Mouse (Mus musculus): ENCODE results near the gene Nit1.
A peak's percentile ranks its signal among the peaks of the same experiment; 100 is the strongest.
"Not testable (repeated sequence)": the region's sequence is repeated elsewhere in the genome, so short reads cannot be mapped to it uniquely, and the experiment has no call there.

The Nit1 gene

DNA sequence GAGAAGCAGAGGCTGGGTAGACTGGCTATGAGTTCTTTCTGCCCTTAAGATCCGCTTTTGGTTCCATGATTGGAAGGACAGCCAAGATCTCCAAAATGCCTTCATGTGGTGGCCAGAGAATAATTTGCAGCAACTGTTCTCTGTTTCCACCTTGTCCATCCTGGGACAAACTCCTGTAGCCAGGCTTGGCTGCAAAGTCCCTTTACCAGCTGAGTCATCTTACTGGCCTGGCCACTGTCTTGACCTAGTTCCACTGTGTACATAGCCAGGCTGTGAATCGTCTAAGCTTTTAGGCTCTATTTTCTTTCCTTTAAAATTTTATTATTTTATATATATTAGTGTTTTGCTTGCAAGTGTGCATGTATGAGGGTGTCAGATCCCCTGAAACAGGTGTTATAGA is 3.8 kb upstream of the Nit1 start:
- DNase-seq: no peak

DNA sequence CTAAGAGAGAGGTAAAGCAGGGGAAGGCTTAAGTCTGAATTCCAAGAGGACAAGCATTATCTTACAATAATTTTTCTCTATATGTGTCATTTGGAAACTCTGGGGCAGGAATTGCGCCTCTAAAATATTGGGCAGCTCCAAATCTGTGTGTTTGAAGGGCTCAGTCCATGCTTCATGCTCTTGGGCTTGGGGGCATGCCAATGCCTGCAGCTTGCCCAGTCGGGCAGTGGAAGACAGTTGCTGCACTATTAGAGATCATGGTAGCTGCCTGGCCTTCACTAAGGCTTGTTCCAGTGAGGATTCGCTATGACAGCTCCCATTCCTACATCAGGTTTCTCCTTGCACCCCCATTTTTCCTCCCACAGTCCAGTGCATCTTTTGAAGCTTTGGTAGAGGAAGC is 3.2 kb upstream of the Nit1 start:
- DNase-seq: peak; percentile 46 to 55

DNA sequence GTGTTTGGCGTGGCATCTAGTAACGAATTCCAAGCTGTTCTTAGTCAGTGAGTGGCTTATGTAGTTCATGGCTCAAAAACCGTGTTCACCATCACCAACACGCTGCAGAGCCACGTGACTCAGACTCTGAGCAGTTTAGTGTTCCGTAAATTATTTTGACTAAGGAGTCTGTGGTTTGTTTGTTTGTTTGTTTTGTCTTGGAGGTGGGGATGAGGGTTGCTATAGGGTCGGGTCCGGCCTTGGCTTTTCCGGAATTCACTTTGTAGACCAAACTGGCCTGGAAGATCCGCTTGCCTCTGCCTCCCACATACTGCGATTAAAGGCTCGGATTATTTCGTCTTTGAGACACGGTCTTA is 627 bp upstream of the Nit1 start:
- no peak for DNase-seq

DNA sequence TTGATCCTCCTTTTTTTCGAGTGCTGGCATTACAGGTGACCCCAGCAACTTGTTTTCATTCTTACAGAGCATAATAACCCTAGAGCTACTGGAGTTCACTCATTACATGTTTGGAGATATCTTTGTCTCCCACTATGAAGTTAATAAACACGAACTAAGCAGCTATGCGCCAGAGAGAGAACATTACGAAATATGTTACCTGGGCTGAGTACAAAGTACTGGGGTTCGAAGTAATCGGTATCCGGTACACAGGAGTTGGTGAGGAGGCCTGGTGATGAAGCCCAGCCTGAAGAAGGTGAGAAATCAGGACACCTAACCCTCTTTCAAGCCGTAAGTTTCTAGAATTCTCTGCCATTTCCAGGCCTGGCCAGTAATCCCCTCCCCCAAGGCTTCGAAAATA is 731 bp downstream of the Nit1 start:
- no peak for DNase-seq

DNA sequence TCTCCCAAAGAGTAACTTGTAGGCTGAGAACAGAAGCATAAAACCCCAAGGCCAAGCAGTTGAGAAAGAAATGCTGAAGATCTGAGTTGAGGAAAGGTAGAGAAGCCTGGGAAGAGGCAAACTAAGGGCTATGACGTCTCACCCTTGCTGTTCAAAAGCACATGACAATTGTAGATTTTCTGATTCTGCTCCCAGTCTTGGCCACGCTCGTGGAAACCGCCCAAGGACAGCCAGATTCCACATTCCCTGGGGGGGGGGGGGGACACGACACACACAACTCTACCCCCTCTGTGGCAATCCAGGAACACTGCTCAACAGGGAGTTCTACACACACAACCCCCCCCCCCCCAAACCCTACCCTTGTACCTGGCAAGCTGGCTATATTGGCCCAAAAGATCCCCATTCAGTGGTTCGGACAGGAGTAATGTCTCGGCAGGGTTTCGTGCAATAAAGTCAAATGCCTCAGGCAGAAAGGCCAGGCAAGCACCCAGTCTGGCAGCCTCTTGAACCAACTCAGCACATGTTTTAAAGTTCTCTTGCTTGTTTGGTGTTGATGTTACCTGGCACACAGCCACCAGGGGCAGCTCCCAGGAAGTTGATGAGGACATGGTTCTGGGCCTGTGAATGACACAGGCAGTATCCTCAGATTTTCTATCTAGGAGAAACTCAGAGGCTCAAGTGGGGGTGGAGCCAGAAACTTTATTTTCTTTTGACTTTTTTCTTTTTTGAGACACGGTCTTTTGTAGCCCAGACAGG is 1.3 kb downstream of the Nit1 start:
- DNase-seq: peak in 1 of 2 experiments; percentile 39

DNA sequence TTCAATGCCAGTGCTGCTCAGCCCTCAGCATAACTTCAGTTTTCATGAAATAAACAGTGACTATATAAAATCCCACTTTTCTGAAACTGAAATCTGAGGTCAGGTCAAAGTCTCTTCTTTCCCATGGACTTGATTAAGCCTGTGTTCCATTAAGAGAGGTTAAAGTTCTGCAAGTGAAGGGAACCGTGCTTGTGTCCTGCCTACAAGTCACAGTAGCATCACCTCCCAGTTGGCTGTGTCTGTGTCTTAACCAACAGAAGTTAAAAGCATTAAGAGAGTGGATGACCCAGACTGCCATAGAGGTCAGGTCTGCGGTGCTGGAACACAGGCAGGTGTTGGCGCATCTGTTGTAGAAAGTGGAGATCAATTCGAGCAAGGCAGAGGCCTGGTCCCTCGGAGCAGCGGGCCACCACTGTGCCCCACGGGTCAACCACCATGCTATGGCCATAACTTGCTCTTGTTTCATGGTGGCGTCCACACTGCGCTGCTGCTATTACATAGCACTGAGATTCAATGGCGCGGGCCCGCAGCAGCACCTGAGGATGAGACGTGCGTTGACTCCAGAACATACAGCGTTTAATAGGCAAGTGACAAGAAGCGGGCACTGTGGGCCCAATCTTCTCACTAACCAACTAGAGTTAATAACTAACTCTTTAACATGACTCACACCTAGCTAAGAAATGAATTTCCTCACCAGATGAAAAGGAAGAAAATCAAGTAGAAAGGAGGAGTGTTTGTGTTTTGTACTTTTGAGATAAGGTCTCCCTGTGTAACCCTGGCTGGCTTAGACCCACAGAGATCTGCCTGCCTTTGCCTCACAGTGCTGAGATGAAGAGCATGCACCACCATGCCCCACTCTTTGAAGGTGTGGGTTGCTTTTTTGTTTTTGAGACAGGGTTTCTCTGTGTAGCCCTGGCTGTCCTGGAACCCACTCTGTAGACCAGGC is 2.9 kb downstream of the Nit1 start:
- no peak for DNase-seq

DNA sequence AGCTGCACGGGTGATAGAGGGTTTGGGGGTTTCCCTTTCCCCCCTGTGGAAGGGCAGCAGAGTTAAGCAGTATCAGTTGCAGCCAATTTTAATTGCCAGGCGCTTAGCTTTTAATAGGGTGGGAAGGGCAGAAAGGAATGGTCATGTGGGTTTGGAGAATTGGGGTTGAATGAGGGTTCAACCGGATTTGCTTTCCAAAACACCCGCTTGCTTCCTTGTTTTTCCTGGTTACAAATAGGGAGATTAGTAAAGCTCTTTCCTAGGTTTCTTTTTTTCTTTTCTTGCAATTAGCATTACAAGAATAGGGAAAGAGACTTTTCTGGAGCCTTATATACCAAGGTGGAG is 15.3 kb downstream of the Nit1 start:
- no peak for DNase-seq

DNA sequence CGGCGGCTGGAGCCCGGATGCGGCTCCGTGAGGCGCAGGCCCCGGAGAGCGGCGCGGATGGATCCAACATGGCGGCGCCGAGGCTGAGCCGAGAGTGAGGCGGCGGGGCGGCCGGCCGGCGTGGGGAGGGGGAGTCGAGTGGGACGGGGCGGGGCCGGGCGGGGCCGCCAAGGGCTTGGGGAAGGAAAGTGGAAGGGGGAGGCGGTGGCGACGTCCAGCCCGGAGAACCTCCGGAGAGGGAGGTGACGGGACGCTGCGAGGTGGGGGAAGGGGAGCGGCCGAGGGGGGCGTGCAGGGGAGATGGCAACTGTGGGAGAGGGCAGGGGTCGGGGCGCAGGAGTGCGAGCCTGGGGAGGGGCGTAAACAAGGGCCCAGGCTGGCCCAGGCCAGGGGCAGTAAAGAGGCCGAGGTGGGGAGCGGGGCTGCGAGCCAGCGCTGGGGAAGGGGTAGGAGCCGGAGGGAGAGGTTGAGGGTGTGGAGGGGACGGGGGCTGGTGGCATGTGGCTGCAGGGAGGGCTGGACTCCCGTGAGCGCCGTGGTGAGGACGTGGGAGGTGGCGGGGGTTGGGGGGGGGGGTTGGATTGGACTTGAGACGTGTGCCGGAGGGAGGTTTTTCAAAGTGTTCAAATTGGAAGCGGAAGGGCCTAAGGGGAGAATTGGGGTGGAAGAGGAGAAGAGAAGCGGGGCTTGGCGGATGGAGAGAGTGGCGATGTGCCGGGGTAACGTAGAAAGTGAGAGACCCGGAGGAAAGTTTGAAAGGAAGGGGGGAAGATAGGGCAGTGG is 15.8 kb downstream of the Nit1 start:
- DNase-seq: peak; percentile 48 to 86

DNA sequence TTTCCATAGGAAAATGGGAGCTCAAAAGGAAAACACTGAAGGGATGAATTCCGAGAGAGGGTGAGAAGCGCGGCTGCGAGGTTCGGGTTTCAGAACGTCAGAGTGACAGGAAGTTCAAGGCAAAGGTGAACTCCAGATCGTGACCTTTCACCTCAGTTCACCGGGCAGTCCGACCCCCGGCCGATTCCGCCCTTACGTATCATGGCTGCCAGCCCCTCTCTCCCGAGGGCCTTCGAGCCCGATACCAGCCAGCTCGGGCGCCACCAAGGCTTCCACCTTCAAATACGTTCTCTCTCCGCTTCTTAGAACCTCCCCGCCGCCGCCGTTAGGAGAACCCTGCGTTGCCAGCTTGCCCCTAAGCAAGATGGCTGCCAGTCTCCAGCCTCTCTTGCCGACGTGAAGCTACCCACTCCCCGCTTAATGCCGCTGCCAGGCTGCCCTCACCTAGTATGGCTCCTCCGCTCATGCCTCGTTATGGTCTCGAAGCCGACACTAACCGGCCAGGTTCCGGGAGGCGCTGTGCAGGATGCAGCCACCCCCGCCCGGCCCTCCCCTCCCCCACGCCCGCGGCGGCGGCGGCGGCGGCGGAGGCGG is 16.5 kb downstream of the Nit1 start, which contains the start of gene Dedd:
Gene Dedd (plus strand): TSS at position 307 of the 594 bp plus-strand sequence.
- DNase-seq: peak; percentile 94

DNA sequence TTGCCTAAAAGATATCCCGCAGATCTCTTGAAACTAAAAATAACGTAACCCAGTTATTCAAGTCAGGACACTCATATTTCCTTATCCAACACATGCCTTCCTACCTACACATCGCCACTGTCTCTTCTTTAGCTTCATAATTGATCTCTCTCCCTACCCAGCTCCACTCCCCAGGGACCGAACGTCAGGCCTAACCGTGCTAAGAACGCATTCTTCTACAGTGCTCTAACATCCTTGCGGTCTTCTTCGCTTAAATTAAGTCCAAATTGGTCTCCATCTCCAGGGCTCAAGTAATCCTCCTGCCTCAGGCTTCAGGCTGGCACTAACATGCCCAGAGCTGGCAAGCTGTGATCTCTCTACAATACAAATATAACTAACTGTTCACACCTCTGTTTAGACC is 17.2 kb downstream of the Nit1 start:
- peak in 1 of 2 experiments; percentile 49 for DNase-seq

DNA sequence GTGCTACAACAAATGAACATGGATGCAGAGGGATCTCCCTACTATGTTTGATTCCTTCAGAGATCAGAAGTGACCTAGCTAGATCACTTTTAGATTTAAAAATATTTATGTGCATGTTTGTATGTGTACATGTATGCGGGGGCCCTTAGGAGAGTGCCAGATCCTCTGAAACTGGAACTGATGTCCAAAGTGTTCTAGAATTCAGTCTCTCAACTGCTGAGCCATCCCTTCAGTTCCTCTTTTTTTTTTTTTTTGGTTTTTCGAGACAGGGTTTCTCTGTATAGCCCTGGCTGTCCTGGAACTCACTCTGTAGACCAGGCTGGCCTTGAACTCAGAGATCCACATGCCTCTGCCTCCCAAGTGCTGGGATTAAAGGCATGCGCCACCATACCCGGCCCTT is 18.9 kb downstream of the Nit1 start:
- DNase-seq: not testable (repeated sequence)

DNA sequence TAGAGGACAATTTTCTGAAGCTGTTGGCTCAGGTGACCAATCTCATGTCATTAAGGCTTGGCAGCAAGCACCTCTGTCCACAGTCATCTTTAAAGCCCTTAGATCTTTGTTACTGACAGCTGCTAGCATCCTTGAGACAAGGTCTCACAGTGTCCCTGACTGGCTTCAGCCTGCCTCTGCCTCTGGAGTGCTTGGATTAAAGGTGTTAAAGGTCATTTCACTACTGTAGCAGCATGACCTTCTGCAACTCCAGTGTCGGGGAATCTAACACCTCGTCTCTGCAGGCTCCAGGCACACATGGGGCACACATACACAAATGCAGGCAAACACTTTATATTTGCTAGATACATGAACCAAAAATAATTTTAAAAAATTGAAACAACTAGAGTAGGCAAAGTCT is 19.9 kb downstream of the Nit1 start:
- DNase-seq: no peak

DNA sequence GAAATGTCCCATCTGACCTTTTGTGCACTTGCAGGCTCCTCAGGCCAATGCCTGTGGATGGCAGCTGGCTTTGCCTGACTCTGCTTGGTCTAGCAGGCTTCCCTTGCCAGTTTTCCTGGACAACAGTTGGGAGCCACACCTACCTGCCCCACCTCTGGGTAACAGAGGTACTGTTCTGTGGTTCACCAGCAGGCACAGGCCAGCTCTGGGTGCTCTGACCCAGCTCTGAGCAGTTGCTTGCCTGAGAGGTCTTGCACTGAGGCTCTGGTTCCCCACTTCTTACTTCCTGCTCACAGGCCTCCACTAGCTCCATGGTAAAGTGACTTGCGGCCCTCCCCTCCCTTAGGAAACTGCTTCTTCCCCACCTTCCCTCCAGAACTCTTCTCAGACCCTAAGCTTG is 23.4 kb downstream of the Nit1 start:
- DNase-seq: no peak

DNA sequence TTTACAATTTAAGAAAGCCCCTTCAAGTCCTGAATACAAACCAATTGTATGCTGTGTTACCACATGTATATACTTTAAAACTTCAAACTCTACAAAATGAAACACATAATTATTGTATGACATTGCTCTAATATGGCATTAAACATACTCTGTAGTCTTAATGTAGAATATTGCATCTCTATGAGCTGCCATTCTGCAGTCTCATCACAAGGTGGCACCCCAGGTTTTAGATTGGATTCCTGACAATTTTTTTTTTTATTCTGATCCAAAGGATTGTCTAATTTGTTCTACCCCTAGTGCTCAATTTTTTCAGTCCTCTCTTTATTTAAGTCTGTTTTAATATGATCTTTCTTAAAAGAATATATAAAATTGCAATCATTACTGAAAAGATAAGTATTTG is 24.0 kb downstream of the Nit1 start:
- DNase-seq: peak; percentile 35 to 40

DNA sequence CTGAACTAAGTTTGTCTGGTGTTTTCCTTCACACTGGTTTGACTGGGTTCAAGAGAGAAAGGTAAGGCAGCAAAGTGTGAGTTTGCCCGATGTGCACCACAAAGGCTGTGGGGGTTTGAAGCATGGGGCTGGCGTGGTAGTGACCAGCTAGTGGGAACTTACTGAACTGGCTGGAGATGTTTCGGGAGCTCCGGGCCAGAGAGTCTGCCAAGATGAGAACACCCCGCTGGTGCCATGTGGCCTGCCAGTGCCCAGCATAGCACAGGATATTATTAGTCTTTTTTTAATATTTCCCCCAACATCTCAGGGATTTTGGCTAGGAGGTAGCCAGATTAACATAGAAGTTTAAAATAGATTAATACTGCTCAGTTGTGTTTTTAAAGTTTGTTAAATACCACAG is 25.3 kb downstream of the Nit1 start:
- DNase-seq: peak; percentile 74 to 87

DNA sequence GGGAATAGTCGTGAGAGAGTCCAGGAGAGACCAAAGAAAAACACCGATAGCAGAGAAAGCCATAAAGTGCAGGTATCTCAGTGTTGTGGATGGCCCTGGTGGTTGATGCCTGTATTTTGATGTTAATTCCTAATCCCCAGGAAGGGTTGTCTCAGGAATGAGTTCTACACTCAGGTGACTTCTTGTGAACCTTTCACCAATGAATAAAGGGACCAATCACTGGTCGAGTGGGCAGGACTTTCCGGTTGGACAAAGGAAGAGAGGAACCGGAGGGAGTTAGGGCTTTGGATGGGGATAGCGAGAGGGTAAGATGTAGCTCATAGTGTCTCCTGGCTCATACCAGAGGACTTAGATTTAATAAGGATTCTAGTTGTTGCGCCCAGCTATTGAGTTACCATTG is 25.7 kb downstream of the Nit1 start:
- peak in 1 of 2 experiments; percentile 36 for DNase-seq

DNA sequence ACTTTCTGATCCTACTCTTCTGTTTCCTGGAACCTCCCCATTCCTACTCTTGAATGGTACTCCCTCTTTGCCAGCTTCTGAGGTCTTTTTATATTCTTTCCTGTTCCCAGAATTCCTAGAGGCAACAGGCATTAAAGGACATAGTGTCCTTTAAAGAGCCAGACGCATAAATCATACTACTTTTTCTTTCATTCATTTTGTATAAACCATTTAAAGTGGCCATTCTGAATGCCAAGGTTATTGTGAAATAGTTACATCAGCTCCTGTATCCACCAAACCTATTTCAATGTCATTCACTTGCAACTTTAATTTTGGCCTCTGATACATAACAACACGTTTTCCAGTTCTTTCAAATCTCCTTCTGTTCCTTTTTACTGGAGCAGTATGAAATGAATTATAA is 36.1 kb downstream of the Nit1 start:
- DNase-seq: no peak

DNA sequence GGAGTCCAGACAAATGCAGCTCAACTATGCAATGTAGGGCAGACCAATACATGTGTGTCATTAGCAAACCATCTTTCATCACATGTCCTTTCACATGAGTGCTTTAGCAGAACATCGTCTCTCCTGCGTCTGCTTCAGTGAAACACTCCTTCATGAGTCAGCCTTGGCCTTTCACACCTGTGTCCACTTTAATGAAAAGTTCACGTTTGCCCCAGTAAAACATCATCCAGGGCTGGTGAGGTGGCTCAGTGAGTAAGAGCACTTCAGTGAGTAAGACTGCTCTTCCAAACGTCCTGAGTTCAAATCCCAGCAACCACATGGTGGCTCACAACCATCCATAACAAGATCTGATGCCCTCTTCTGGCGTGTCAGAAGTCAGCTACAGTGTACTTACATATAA is 39.3 kb downstream of the Nit1 start:
- DNase-seq: not testable (repeated sequence)

DNA sequence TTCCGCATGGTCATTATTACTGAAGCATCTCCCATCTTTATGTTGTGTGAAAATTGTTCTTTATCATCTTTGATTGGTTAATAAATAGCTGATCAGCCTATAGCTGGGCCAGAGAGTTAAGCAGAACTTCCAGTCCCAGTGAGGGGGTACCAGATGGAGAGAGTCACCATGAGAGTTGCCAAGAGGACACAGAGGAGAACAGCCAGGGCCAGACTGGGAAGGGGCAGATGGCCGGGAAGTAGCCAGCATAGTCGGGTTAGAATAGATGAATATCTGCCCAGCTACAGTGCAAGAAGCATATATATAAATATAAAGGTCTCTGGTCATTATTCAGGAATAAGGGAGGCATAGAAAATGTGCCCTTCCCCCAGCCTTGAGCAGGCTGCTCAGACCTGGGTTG is 47.2 kb downstream of the Nit1 start:
- no peak for DNase-seq

DNA sequence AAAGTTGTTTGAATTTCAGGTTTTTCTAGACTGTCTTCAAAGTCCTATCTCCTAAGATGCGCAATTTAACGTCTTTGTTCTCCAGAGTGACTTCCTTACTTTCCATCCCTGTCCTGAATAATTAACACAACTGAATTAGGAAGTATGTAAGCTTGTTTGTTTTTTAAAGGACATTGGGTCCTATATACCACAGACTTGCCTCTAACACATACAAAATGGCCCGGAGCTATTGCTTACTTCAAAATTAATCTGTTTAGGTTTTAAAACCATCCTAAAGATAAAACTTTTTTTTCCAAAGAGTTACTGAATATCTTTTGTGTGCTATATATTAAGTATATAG is 50.4 kb downstream of the Nit1 start:
- DNase-seq: no peak

DNA sequence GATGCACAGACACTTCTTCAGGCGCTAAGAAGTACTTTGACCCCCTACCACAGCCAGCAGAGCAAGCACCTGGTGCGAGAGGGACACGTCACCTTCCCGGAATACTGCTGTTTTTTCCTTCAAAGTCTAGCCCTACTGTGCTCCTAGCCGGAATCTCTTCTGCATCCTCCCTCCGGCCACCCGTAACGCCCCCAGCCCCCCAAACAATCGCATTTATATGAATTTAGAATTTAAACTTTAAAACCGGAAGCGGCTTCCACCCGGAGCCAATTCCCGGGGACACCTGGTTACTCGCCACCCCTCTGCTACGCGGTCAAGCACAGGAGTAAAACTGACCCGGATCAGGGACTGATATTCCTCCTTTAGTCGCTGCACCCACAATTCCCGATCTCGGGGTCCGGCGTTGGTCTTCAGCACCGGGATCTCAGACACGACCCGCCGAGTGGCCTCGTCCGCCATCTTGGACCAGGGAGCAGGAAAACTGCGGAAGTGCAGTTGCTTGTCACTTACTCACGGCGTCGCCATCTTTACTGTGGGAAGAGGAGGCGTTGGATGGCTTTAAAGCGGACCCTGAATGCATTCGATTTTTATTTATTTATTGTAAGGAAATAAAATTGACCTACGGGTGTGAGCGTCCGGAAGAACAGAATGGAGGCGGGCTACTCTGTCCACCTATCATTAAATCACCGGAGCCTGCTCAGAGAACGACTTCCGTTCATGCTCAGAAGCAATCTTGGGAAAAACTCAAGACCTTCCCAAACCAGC is 51.0 kb downstream of the Nit1 start, which contains the start of gene Ufc1:
Gene Ufc1 (minus strand): TSS at position 727 of the 765 bp plus-strand sequence.
- peak; percentile 85 to 88 for DNase-seq

DNA sequence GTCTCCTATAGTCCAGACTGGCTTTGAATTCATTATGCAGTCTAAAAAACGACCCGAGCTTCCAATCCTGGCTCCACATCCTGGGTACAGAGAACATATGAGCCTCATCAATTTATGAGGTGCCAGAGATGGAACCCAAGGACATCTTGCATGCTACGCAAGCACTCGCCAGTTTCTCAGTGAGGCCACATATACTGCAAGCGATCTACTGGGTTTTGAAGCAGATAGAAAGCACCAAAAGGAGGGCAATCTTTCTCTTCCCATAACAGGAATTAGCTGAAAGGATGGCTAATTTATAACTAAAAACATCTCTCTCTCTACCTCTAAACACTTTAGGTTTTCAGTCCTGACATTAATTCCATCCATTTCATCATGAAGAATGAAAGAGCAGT is 51.5 kb downstream of the Nit1 start:
- DNase-seq: no peak
